Mouse (Mus musculus): ENCODE measurements around the gene Fabp2.
A peak's percentile ranks its signal among the peaks of the same experiment; 100 is the strongest.

Fabp2 gene

DNA sequence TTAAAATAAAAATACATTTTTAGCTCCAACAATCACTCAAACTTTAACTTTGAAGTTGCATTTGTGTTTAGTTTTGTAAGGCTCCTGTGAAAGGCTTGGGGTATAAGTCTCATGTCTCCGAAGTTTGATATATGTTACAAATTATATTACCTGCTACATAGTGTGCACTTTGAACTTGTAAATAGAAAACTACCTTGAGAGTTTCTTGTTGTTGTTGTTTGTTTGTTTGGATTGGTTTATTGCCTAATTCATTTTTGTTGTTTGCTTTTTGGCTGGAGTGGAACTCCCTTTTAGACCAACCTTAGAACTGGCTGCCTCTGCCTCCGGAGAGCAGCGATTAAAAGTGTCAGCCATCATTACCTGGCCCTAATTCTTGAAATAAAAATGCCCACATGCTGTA lies at the start of gene Fabp2:
Fabp2 (plus strand) TSS at position 301 of the 400 bp plus-strand sequence.
- DNase-seq (ENCODE audit: low spot score in 2 of 2), result no peak

DNA sequence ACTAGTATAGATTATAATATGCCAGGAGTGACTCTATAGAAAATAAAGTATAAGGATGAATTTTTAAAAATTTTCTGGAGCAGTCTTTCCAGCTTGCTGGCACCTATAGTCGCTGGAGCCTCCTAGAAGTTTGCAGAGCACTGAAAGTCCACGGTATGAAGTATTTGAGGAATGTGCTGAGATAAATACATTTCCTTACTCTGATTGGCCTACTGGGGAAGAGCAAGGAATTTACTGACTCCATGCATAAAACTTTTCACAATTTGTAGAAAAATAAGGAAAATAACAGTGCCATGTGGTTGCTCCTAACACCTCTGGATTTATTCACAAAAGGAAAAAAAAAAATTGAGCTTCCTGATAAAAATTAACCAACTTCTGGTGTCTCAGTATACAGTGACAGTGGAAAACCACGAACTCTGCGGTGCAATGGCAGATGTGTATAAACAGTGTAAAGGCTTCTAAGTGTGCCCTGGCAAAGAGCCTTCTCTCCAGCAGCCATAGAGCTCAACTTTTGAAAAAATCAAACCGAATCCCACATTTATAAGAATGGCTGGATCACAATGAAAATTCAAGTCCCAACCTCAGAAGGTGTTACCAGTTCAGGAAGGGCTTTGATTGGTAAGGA lies 46.4 kb upstream of the Fabp2 start:
- no peak for DNase-seq (ENCODE audit: low spot score in 2 of 2)

DNA sequence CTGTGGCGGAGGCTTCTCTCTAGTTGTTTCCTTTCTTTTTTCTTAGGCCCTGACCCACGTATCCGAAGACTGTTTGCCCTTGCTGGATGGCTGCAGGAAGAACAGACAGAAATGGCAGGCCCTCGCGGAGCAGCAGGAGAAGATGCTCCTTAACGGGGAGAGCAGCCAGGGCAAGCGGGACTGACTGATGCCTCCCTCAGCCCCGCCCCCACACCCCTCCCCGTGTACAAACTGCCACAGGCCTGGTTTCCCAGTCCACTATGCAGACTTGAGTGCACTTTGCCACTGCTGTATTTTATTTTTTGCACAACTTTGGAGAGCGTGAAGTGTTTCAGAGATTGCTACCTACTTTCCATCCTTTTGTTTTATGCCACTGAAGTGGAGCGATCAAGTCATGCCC lies 39.7 kb upstream of the Fabp2 start:
- no peak for DNase-seq (ENCODE audit: low spot score in 2 of 2)

DNA sequence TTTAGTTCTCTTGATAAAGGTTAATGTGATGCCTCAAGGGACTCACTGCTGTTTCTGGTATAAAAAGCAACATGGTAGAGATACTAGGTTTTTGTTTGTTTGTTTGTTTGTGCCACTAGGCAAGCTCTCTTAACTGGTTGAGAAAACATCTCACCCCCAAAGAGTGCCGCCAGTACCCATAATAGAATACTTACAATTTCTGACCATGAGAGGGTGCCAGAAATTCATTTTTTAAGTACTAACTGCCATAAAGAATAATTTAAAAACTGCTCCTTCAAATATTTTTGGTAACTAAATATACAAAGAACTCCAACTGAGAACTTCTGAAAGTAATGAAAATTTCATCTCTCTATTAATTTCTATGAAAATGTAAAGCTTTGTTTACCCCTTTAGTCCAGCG lies 35.0 kb upstream of the Fabp2 start:
- no peak for DNase-seq (ENCODE audit: low spot score in 2 of 2)

DNA sequence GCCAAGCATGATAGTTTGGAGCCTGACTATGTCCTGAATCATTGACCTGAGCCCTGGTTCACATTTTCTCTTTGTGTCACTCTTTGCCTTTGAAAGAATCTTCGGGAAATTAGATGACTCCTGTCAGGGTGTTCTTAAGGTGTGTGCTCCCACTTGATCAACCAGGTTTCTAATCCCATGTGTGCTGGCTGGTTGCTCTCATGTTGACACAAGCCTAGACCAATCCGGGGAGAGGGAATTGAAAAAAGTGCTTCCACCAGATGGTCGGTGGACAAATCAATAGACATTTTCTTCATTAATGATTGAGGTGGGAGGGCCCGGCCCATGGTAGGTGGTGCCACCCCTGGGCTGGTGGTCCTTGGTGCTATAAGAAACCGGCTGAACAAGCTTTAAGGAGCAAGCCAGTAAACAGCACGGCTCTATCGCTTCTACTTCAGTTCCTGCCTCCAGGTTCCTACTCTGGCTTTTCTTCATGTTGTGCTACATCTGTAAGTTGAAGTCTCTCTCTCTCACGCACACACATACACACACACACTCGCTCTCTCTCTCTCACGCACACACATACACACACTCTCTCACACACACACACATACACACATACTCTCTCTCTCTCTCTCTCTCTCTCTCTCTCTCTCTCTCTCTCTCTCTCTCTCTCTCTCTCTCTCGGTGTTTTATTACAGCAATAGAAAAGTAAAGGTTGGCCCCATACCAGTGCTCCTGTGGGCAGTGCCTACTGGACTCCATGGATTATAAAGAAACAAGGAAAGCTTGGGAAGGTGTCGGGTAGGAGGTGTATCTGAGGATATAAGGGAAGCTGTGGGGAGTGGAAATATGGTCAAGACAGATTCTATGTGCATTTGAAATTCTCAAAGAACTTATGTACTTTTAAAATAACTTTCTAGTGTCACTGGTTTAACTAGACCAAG lies 34.0 kb upstream of the Fabp2 start:
- no peak for DNase-seq (ENCODE audit: low spot score in 2 of 2)

DNA sequence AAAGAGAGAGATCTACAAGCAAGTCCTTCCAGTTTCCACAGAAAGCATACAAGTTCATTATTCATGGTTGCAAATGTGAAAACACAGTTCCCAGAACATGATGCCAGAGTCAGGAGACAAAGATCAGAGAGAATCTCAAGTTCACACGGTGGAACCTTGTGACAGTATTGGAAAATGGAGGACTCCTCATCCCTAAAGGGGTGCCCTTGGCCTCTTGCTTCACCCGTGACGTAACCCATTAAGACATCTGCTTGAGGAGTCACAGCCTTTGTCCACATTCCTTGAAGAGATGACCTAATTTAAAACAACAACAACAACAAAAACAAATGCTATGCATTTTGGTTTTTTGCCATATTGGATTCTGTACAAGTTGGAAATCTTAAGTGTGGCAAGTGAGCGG lies 29.8 kb upstream of the Fabp2 start:
- no peak for DNase-seq (ENCODE audit: low spot score in 2 of 2)

DNA sequence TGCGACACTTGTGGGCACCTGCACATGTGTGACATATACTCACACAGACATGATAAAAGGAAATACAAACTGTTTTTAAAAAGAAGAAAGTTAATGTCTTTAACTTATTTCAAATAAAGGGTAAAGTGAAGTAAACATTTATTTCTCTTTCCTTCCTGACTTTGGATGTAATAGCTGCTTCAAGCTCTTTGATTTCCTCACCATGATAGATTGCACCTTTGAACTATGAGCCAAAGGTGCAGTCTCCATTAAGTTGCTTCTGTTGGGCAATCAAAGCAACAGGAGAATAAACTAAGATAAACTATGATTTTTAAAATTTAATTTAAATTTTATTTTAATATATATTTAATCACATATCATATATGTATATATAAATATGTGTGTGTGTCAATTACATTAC lies 26.6 kb upstream of the Fabp2 start:
- DNase-seq (ENCODE audit: low spot score in 2 of 2), result no peak

DNA sequence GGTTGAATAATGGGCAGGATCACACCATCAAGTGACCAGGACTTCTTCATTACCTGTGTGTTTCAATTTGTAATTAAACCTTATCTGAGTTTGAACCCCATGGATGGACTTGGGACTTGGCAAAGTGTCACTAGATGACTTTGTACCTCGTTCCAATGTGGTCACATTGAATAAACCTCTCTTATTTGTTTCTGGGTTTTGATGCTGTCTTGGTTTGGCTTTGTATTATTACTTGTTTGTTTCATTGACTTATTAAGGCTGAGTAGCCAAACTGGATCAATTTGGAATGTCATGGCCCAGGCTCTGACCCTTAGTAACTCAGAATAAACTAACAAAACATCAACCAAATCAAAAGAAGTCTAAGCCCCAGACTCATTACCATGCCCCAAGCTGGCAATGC lies 23.3 kb upstream of the Fabp2 start:
- no peak for DNase-seq (ENCODE audit: low spot score in 2 of 2)

DNA sequence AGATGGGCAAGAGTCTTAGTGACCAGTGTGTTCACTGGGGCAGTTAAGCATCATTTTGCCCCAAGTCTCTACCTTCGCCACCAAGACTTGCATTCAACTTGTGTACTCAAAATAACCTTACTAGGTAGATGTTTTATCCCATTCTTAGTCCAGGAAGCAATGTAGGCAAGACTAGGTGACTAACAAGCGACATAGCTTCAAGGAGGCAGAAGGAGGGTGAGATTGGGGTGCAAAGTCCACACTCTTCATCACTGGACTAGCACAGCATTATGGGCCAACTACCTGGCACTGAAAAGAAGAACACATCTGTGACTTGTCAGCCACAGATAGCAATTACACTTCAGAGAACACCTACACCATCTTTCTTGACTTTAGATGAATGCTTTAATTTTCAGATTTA lies 18.0 kb upstream of the Fabp2 start:
- no peak for DNase-seq (ENCODE audit: low spot score in 2 of 2)

DNA sequence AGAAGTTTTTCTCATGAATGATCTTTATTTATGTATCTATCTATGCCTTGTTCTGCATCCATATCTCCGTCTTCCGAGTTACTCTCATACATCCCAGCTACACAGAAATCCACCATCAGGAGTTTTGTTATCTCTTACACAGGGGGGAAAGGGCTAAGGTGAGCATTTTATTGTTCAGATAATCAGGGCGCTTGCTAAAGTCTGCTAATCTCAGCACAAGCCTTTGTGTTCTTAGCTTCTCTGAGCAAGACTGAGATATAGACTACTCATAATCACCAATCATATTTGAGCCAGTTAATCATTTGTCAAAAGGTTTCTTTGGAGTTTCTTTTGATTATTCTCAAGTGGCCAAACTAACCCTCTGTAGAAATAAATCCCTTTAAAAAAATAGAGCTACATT lies 17.3 kb upstream of the Fabp2 start:
- DNase-seq (ENCODE audit: low spot score in 2 of 2), result no peak

DNA sequence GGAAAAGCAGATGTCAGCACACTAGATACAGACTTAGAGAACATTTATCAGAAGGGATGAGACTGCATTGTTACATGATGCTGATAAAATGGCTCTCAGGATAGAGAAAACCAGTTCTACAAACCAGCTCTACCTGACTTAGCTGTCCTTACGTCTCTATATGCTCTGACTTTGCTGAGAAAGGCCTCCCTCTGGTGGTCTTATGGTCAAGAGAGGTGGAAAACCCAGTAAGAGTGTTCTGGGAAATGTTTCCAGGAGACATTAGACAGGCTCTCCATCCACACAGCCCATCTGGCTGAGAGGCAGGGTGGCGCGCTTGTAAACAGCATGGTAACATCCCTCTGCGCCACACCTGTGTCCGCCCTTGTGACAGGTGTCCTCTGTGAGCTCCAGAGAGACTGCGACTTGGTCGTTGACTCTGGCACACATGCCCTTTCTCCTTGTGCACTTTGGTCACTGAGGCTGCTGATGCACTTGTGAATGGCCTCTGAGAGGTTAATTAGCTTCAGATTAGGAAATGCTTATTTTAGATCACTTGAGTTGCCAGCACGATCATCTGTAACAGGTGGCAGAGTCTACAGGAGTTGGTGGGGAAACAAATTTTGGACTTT lies 16.1 kb upstream of the Fabp2 start:
- no peak for DNase-seq (ENCODE audit: low spot score in 2 of 2)

DNA sequence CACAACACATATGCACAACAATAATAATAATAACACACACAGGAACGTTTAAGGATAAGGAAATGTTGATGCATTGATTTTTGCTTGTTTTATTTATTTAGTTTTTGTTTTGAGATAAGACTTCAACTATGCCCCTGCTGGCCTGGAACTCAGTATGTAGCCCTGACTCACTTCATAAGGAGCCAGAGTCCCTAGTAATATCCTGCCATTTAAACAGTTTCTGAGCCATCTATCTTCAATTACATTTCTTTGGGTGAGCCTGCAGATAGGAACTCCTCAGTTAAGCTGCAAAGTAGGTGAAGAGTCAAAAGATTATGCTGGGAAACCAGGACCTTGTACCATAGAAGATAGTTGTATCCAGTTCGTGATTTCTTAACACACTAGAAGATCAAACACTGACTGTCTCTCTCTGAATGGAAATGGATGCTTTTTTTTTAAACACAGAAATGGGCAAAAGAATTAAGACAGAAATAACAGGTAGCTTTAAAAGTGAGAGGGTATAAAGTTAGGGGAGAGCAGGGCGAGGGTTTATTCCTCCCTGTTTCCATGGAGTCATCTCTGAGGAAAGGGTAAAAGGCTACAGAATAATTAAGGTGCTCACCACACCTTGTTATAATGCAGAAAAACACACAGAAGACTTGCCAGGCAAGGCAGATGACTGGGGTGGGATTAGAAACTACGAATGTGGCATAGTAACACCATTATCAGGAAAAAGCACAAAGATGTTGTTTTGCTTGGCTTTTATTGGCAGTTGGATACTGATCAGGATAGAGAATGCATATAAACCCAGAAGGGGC lies 7.2 kb upstream of the Fabp2 start:
- no peak for DNase-seq (ENCODE audit: low spot score in 2 of 2)

DNA sequence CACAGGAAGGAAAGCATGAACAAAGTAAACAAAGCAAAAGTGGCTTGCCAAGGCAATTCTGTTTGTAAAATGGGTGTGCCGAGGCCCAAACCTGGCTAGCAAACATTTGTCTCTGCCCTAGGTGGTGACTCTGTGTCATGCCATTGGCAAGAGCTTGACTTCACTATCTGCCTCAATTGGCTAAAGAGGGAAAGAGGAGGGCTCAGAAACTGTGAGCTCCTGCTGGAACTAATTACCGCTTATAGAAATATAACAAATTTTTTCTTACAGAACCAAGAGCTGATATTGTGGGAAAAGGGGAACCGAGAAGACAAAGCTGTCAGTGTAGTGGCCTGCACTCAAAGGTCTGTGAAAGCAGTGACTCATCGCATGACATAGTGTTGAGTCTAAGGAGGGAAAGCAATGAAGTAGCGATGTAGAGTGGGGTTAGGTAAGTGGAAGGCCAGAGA lies 6.5 kb upstream of the Fabp2 start:
- peak; percentile 21 to 67 for DNase-seq (ENCODE audit: low spot score in 2 of 2)

DNA sequence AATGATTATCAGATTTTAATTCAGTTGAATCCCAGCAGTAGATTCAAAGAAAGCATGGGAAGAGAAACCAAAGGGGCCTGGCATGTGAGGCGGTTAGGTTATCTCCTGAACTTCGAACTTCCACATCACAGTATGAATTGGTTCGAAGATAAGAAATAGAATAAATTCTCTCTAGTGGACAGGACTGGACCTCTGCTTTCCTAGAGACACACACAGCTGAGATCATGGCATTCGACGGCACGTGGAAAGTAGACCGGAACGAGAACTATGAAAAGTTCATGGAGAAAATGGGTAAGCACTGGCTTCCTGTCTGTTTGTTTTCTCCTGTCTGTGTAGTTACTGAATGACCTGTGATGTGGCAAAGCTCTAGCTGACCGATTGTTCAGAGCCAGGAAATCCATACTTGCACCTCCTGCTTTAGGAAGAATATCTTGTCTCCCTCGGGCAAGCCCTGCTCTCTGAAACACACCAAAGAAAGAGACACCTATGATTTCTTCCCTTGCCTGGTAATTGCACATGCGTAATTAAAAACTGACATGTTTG lies 388 bp downstream of the Fabp2 start:
- DNase-seq (ENCODE audit: low spot score in 2 of 2), result no peak

DNA sequence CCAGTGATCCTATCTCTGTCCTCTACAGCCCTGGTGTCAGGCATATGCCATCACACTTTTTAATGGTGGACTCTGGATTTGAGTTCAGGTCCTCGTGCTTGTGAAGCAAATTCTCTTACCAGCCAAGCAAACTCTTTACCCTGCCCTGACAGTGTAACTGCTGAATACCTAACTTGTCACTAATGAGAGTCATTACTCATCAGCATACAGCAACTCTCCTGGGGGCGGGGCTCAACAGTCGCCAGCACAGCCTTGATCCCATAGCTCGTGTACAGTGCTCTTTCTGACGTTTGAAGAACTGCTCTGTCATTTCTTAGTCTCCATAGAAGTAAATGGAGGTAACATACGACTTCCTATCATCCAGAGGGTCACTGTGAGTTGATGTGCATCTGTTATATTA lies 3.4 kb downstream of the Fabp2 start:
- DNase-seq (ENCODE audit: low spot score in 2 of 2), result no peak

DNA sequence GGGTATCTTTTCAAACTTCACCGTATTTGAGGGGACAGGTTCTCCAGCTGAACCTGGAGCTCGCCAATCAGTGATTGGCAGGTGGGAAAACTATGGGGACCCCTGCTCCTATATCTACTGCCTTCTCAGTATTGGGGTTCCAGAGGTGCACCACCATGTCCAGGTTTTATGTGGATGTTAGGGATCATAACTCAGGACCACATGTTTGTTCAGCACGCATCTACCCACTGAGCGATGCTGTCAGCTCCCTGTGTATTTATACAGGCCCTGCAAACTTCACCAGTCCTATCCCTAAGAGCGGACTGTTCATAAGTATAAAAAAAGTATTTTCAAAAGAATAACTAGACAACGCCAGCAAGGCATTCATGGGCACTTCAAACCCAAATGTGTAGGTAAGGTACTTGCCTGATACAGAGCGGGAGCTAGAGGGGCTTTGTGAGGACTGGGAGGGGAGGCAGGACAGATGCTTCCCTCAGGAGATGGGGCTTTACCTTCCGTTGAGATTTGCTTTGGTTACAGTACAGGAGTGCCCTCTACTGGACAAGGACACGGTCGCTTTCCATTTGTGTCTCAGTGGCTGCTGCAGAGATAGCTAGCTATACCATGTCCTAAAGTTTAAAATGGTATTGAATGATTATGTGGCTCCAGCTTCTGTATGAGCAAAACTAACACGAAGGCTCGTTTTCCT lies 9.0 kb downstream of the Fabp2 start:
- DNase-seq (ENCODE audit: low spot score in 2 of 2), result peak; percentile 18 to 38

DNA sequence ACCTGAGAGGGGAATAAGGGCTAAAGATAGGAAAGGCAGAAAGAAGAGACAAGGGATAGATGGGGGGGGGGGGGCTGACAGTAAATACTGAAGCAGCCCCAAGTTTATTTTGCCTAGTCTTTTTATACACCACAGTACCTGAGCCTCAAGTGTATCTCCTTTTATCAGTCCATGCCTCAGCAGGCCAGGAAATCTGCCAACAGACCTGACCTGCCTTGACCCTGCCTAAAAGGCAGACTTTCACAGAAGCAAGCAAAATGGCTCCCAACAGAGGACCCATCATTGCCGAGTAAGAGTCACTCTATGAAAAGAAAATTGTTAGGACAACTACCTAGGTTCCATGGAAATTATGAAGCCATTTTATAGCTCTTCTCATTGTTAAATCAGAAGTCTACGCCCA lies 13.0 kb downstream of the Fabp2 start:
- no peak for DNase-seq (ENCODE audit: low spot score in 2 of 2)

DNA sequence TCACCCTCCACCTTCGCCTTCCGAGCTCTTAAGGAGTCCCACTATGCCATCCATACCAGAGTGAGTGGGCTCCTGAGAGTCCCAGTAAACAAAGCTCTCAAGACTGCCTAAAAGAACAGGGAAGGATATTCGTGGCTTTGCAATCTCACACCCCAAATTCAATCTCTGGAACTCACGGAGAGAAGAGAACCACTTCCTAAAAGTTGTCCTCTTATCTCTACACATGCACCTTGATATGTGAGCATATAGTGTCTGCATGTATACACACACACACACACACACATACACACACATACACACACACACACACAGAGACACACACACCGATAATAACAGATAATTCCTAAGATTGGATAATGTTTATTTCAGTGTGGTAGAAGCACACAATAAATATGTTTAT lies 20.6 kb downstream of the Fabp2 start:
- DNase-seq (ENCODE audit: low spot score in 2 of 2), result no peak

DNA sequence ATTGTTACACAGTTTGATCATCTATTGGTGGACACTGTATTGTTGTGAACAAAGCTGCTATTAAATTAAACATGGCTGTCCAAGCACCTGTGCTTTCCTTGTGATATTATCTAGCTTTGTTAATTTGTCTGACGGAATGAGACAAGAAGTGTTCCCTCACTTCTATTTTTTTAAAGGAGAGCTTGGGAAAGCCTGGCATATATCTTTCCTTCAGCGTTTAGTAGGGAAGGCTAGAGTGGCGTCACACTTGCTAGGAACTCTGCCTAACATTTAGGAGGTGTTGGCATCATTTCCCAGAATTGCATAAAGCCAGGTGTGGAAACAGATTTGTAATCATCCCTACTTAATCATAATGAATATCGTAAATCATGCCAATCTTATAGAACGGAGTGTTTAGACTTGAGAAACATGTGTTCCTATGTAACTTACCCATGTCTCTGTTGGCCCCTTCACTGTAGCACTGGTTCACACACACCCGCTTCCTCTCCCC lies 21.4 kb downstream of the Fabp2 start:
- no peak for DNase-seq (ENCODE audit: low spot score in 2 of 2)

DNA sequence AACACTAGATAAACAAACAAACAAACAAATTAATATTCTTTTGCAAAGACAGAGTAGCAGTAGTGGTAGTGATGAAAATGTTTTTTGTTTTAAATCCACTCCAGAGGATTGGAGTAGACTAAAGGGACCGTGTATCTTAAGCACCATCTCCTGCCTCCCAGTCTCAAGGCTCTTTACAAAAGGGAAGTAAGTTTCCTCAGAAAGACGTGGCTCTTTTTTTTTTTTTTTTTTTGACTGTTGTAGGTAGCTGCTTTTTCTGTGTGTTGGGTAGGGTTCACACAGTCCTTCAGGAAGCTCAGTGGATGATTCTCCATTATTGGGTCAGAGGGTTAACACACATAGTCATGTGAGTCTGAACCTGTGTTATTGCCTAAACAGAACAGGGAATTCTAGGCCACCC lies 23.8 kb downstream of the Fabp2 start:
- no peak for DNase-seq (ENCODE audit: low spot score in 2 of 2)

DNA sequence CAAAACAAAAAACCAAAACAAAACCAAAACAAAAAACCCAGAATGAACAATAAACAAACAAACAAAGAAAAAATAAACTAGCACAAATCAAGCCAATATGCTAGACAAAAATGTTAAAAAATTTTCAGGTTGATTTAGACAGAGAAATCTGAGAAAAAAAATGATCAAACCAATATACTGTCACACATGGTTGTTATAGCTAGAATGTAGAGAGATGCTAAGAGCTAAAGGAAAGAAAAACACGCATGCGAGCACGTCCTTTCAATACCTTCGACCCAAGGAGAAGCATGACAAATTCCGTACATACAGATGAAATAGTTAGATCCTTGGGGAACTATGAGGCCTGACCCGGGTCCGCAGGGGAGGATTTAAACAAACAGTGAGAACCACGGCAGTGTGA lies 24.4 kb downstream of the Fabp2 start, which contains the start of gene Gm10959:
Gm10959 (minus strand) TSS at position 101 of the 400 bp plus-strand sequence.
- no peak for DNase-seq (ENCODE audit: low spot score in 2 of 2)
